ENCODE assay signal across 8 mouse cellular contexts in genomic region chr9:64049471-64050380, GRCm38 (mm10). TPM values are rescaled to one million over a fixed set of nuclear protein-coding genes. Genes with fewer than 3 reads are reported as not detected.
DNase-seq lines count a peak whose midpoint lies in the region; ATAC-seq and TF ChIP-seq lines count a peak whose summit lies in the region.

No protein-coding gene starts in this region.

- peaks cover 35% of the 10 kb centered on the region for H3K27me3 ChIP-seq in forebrain, embryonic 10.5 days (ENCODE audit: poor library complexity, severe bottlenecking)
- H3K27me3 ChIP-seq in heart, embryonic 16.5 days (ENCODE audit: control insufficient read depth, insufficient read depth, low read length) = no peaks in the 10 kb centered on the region
- H3K27me3 ChIP-seq in lung, postnatal 0 days (replicated peaks; ENCODE audit: insufficient read depth, low read length) = no peaks in the 10 kb centered on the region
- H3K27me3 ChIP-seq in thymus, adult 2 months (ENCODE audit: control insufficient read depth, insufficient read depth, low read length) = no peaks in the 10 kb centered on the region

- H3K9me3 ChIP-seq in forebrain, embryonic 10.5 days = no peaks in the 10 kb centered on the region
- H3K9me3 ChIP-seq in heart, embryonic 16.5 days (replicated peaks; ENCODE audit: control insufficient read depth, low read length) = no peaks in the 10 kb centered on the region
- H3K9me3 ChIP-seq in lung, postnatal 0 days (ENCODE audit: low read length) = no peaks in the 10 kb centered on the region

- peak overlapping the region; percentile 54 for H3K4me3 ChIP-seq in forebrain, embryonic 10.5 days
- H3K4me3 ChIP-seq in heart, embryonic 16.5 days (ENCODE audit: low read length) = peak overlapping the region; percentile 56
- H3K4me3 ChIP-seq in lung, postnatal 0 days (ENCODE audit: low read depth, low read length) = peak overlapping the region; percentile 39
- H3K4me3 ChIP-seq in thymus, adult 2 months (ENCODE audit: control insufficient read depth, insufficient read depth, low read length) = peak overlapping the region; percentile 46

- no peaks in the 10 kb centered on the region for H3K36me3 ChIP-seq in forebrain, embryonic 10.5 days (replicated peaks)
- no peaks in the 10 kb centered on the region for H3K36me3 ChIP-seq in heart, embryonic 16.5 days (ENCODE audit: control insufficient read depth, insufficient read depth)
- no peaks in the 10 kb centered on the region for H3K36me3 ChIP-seq in lung, postnatal 0 days (ENCODE audit: insufficient read depth, low read length)
- no peaks in the 10 kb centered on the region for H3K36me3 ChIP-seq in thymus, adult 2 months (ENCODE audit: control insufficient read depth, insufficient read depth, low read length)

- TF ChIP-seq POLR2A in brain, embryonic 14.5 days (IDR thresholded peaks at IDR 0.05; ENCODE audit: borderline replicate concordance, extremely low read depth, insufficient read depth, insufficient read length, poor library complexity, severe bottlenecking) = no peak
- no peak for TF ChIP-seq POLR2A in thymus, adult 2 months (IDR thresholded peaks at IDR 0.05; ENCODE audit: control insufficient read depth, extremely low read depth, insufficient read depth, low read length, poor library complexity)

- peaks cover 44% of the 10 kb centered on the region for H3K4me1 ChIP-seq in forebrain, embryonic 10.5 days
- peaks cover 38% of the 10 kb centered on the region for H3K4me1 ChIP-seq in heart, embryonic 16.5 days (ENCODE audit: control insufficient read depth, insufficient read depth, low read length)
- 0 out of 2 replicates have a peak, but pooled peaks cover 16% of the 10 kb centered on the region for H3K4me1 ChIP-seq in lung, postnatal 0 days (ENCODE audit: insufficient read depth, low read depth, low read length)
- peaks cover 12% of the 10 kb centered on the region for H3K4me1 ChIP-seq in thymus, adult 2 months (replicated peaks; ENCODE audit: control insufficient read depth, insufficient read depth, low read length)

- peak overlapping the region; percentile 79 for H3K27ac ChIP-seq in forebrain, embryonic 10.5 days
- H3K27ac ChIP-seq in heart, embryonic 16.5 days (ENCODE audit: low read length) = peak overlapping the region; percentile 76
- H3K27ac ChIP-seq in lung, postnatal 0 days (ENCODE audit: low read length) = peak overlapping the region; percentile 74
- no peak overlapping the region for H3K27ac ChIP-seq in thymus, adult 2 months (ENCODE audit: control insufficient read depth, insufficient read depth, low read length)

- 9% methylated on average over 32 of the region's 32 CpGs for WGBS in forebrain, embryonic 10.5 days
- WGBS in heart, embryonic 16.5 days = 13% methylated on average over 32 of the region's 32 CpGs
- WGBS in lung, postnatal 0 days = 12% methylated on average over 32 of the region's 32 CpGs
- 23% methylated on average over 32 of the region's 32 CpGs for WGBS in thymus, adult 2 months

- H3K4me2 ChIP-seq in heart, embryonic 16.5 days (ENCODE audit: low read depth, low read length) = peak overlapping the region; percentile 78
- peak overlapping the region; percentile 65 for H3K4me2 ChIP-seq in lung, postnatal 0 days (replicated peaks; ENCODE audit: low read depth, low read length)

- TF ChIP-seq EP300 in lung, postnatal 0 days (IDR thresholded peaks at IDR 0.05) = no peak

- H3K9ac ChIP-seq in heart, embryonic 16.5 days (ENCODE audit: low read length) = peak overlapping the region; percentile 67
- 0 out of 2 replicates have a peak overlapping the region, but pooled peaks have one; percentile 29 for H3K9ac ChIP-seq in lung, postnatal 0 days (replicated peaks; ENCODE audit: low read depth)

- TF ChIP-seq CTCF in brain, embryonic 14.5 days (IDR thresholded peaks at IDR 0.05; ENCODE audit: borderline replicate concordance, extremely low read depth, insufficient read depth, insufficient read length) = no peak
- TF ChIP-seq CTCF in lung, postnatal 0 days (IDR thresholded peaks at IDR 0.05) = no peak; the same call in none of the 2 replicates
- TF ChIP-seq CTCF in thymus, adult 2 months (IDR thresholded peaks at IDR 0.05; ENCODE audit: borderline replicate concordance, control insufficient read depth, extremely low read depth, insufficient read depth, low read length, poor library complexity) = no peak

- peak; percentile 78 for ATAC-seq in heart, embryonic 16.5 days (replicated peaks; ENCODE audit: extremely low read depth, insufficient read depth, low FRiP score)
- peak; percentile 89 for ATAC-seq in lung, postnatal 0 days

- DNase-seq in ES-CJ7 (ENCODE audit: low read depth, low spot score) = peak; percentile 88
- DNase-seq in brain, embryonic 14.5 days (ENCODE audit: low read depth) = peak; percentile 81
- peak; percentile 78 for DNase-seq in forebrain, embryonic 10.5 days (ENCODE audit: extremely low spot score, low spot score)
- DNase-seq in kidney, postnatal 14 days = peak; percentile 82
- DNase-seq in lung, postnatal 0 days (ENCODE audit: low spot score) = peak; percentile 94
- peak; percentile 81 for DNase-seq in ovary, adult 18-20 months (ENCODE audit: low spot score)
- DNase-seq in thymus, adult 2 months = peak; percentile 69

RNA-seq across cellular contexts. Expression of gene Smad6, which starts 27.9 kb away (rescaled TPM):
- 4.9 and 6.1 TPM in 2 replicates for polyA plus RNA-seq in brain, embryonic 14.5 days (2012; rRNA removed)
- polyA plus RNA-seq in forebrain, embryonic 10.5 days (2016; fragmentation: Nextera tagmentation; extraction: Ambion mirVana) = 3.6 and 3.7 TPM in 2 replicates
- 12.8 and 13.7 TPM in 2 replicates for polyA plus RNA-seq in heart, embryonic 16.5 days (2015; fragmentation: Nextera tagmentation; extraction: Ambion mirVana)
- polyA plus RNA-seq in lung, postnatal 0 days (2015; fragmentation: Nextera tagmentation; extraction: Ambion mirVana) = 13.4 and 15.3 TPM in 2 replicates
- polyA plus RNA-seq in thymus, adult 2 months (2012; rRNA removed) = 6.5 and 8.0 TPM in 2 replicates
